Mouse (Mus musculus) small intestine, adult 2 months (tissue): ENCODE measurements at regions not wholly inside any gene's neighbourhood (a gene's known extent, or its start where the extent isn't known, plus 50 kb on each side); places are given as distances from the start of the nearest gene placed in this dataset.

Source experiments
- CTCF ChIP-seq: fragments of 200-500 bp; IDR thresholded peaks from 2 replicates; pipeline ENCODE4 v1.5.1; 2012; ENCODE audit warnings: low read depth, mild to moderate bottlenecking, control low read depth, inconsistent platforms, low read length, moderate library complexity, mixed read lengths; ENCODE audit not compliant: insufficient replicate concordance, insufficient read length; ENCODE audit errors: extremely low read depth
- POLR2A ChIP-seq: fragments of 200-500 bp; IDR thresholded peaks from 2 replicates; pipeline ENCODE4 v1.6.1; 2012; ENCODE audit warnings: low read depth, mild to moderate bottlenecking, control low read depth, inconsistent platforms, low read length, moderate library complexity

DNA sequence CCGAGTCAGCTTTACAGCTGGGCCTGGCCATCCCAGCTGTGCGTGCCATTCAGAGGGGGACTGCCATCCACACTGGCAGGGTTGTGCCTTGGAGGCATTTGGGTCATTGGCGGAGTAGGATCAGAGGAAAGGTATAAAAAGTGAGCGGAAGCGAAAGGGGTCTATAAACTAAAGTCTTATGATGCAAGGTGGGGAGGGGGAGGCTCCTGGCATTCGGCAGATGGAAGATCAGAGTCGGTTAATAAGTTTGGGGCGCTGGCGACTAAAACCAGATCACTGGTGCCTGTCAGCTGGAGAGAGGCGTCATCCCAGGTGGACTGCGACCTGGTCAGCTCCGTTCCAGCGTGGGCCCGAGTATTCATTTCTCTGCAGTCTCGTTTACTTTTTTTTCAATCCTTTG, 70.7 kb upstream of the Zfhx3 start:
- TF ChIP-seq POLR2A = no peak
- no peak for TF ChIP-seq CTCF
